Mouse (Mus musculus) CD8-positive naive resting alpha-beta T cell, adult 2 months (primary cell): Measurements from ENCODE around the gene Soga3.

Source experiments
- DNase-seq, 2 experiments: peaks; one replicate each; pipeline ENCODE4 v3.0.0; 2022; ENCODE audit warnings: low read depth in 2 of 2, low spot score in 2 of 2

The Soga3 gene

GRCm38 (mm10) chr10:29143566-29144335 is at the start of gene Soga3:
Soga3 (plus strand) TSS chr10:29143839.
- DNase-seq: no peak

- DNase-seq: no peak
Measured at GRCm38 (mm10) chr10:29106962-29107361, 36.7 kb upstream of the Soga3 start.

DNA sequence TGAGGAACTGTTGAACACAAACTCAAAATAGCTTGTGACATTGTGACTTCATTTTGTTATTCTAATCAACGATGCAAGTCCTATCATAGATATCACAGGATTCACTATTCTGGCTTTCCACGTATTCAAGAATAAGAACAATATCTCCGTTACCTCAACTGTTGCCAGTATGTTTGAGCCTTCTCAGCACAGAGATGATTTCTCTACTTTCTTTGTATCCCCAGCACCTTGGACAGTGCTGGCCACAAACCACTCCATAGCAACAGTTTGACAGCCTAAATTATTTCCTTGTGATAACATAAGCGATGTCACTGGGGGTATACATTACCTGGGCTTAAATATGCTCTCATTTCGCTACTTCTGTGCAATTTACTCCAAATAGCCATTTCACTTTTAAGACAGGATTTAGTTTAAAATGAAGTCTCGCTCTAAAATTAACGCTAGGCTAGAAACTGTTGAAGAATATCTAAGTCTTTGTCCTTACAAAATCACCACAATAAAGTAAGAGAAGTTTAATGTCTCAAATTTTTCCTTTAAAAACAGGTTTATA is 1.0 kb upstream of the Soga3 start:
- no peak for DNase-seq

- no peak for DNase-seq
Measured at GRCm38 (mm10) chr10:29144612-29145405, 1.2 kb downstream of the Soga3 start.

DNA sequence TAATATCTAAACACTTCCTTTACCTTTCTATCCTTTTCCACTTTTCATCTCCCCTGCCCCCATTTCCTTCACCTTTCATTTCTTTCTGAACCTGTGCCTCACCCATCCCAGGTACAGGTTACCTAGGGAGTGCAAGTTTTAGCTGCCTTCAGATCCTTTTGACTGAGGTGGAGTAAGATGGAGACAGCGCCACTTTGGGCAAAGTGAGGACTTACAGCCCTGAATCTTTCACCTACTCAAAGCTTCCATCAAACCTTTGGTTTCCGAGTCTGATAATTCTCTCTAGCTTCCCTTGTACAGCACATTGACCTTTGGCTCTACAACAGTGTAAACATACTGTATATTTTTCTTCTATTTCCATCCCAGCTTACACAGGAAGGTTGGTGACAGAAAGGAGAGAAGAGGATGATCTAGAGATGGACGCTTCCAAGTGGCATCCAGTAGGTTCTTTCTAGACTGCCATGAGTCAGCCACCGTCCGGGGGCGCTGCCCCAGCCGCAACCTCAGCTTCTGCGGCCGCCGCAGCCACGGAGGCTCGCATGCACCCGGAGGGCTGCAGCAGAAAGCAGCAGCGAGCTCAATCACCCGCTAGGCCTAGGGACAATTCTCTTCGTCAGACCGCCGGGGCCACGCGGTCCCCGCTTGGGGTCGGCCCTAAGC is 2.7 kb downstream of the Soga3 start:
- DNase-seq: no peak

GRCm38 (mm10) chr10:29146858-29147640 is 3.4 kb downstream of the Soga3 start:
- no peak for DNase-seq

DNA sequence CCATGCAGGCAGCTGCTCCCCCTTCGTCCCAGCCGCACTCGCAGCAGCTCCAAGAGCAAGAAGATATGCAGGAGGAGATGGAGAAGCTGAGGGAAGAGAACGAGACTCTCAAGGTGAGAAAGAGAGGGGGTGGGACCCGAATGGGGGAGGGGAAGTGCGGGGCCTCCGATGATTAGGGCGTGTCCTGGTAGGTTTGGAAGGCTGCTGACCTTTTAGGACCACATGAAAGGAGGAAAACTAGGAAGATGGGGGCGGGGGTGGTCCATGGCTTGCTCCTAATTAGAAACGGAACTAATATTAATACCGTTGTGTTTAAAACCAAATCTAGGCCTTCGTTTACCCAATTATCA is 4.0 kb downstream of the Soga3 start:
- no peak for DNase-seq

DNA sequence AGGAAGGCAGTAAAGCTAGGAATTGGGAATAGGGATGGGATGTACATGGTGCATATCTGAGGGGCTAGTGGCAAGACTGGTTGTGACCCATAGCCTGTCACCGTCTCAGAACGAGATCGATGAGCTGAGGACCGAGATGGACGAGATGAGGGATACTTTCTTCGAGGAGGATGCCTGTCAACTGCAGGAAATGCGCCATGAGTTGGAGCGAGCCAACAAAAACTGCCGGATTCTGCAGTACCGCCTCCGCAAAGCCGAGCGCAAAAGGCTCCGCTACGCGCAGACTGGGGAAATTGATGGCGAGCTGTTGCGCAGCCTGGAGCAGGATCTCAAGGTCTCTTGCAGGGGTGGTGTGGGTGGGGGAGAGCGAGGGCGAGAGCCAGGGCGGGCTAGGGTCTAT is 4.4 kb downstream of the Soga3 start:
- no peak for DNase-seq

DNA sequence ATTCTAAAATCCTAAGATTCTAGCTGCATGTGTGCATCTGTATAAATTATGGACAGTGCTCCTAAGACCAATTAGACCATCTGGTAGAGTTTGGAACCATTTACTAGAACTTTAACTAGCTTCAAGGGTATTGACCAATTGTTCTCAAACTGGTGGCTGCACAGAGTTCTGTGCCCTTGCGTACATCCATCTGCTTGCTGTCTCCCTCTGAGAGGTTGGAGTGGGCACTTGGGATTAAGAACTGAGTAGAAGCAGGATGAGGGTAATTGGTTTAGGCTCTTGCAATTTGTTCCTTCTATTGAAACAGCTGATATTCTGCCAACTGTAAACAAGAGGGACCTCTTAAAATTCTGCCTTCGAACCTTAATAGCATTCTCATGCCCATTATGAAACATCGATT is 11.7 kb downstream of the Soga3 start:
- DNase-seq: no peak

GRCm38 (mm10) chr10:29161664-29162063 is 18.0 kb downstream of the Soga3 start:
- DNase-seq: no peak

GRCm38 (mm10) chr10:29173778-29174177 is 30.1 kb downstream of the Soga3 start:
- no peak for DNase-seq

DNA sequence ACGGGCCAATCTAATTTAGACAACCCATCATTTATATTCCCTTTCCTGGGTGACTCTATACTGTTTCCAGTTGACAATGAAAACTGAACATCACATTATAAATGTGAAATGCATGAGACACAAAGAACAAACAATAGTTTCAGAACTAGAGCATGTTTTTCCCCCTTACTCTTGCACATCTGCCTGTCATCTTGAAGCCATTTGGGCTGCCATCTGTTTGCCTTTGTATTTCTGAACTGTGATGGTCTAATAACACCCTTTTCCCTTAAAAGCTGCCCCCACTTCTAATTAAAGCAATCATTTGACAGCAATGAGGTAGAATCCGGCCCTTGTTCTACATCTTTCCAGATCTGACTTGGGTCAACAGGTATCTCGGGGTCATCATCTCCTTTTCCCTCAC is 32.0 kb downstream of the Soga3 start:
- no peak for DNase-seq

DNA sequence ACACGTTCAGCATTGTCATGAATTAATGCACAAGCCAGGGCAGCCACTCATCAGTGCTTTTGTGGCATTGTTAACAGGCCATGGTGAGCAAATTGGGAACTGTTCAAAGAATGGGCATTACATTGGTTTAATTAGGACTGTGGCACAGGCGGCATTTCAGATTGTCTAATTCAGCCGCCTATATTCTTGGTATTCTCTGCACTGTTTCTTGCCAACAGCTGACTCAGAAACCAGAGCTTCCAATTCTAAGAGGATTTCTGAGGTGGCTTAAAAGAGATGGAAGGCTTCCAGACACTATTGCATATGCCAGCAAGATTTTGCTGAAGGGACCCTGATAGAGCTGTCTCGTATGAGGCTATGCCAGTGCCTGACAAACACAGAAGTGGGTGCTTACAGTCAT is 33.2 kb downstream of the Soga3 start:
- no peak for DNase-seq

- no peak for DNase-seq
Measured at GRCm38 (mm10) chr10:29178003-29178402, 34.4 kb downstream of the Soga3 start.

GRCm38 (mm10) chr10:29180210-29180609 is 36.6 kb downstream of the Soga3 start:
- DNase-seq: no peak

- no peak for DNase-seq
Measured at GRCm38 (mm10) chr10:29181046-29181445, 37.4 kb downstream of the Soga3 start.

GRCm38 (mm10) chr10:29193769-29194168 is 50.1 kb downstream of the Soga3 start:
- no peak for DNase-seq

DNA sequence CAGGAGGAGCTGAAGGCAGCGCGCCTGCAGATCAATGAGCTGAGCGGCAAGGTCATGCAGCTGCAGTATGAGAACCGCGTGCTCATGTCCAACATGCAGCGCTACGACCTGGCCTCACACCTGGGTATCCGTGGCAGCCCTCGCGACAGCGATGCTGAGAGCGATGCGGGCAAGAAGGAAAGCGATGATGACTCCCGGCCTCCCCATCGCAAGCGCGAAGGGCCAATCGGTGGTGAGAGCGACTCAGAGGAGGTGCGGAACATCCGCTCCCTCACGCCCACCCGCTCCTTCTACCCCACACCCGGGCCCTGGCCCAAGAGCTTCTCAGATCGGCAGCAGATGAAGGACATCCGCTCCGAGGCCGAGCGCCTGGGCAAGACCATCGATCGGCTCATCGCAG is 53.2 kb downstream of the Soga3 start:
- DNase-seq: no peak

DNA sequence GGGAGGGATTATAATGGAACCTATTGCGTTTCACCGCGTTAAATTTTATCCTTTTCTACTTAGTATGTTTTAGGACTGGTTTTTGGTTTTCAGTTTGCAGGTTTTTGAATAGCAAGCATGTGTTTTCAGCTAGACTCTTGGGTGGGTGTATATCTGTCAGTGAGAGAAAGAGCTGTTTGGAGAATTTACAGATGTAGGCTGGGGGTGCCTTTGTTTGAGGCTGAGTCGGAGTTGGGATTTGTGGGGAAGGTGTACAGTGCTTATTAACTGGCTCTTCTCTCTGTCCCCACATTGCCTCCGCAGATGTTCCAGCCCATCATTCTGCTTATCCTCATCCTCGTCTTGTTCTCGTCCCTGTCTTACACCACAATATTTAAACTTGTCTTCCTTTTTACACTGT is 55.0 kb downstream of the Soga3 start, which contains the start of gene Gm49353:
Gene Gm49353, plus strand, starts transcription at position 313 of the 400 bp plus-strand sequence.
- no peak for DNase-seq

GRCm38 (mm10) chr10:29199835-29200234 is 56.2 kb downstream of the Soga3 start:
- DNase-seq: no peak

DNA sequence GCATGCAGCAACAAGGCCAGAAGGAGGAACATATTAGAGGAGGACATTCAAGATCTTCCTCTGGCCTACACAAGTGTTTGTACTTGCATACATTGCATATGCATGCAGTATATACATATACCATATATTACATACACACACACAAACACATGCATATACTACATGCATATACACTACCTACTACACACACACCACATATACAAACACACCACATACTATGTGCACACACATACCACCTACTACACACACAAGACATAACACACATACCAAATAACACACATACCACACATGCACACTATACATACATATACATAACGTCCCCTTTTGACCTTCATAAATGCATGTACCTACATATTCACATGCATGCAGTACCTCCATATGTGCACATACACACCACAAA is 57.0 kb downstream of the Soga3 start:
- no peak for DNase-seq
